Mouse (Mus musculus) midbrain, postnatal 0 days (tissue): ENCODE results near the gene Adra1d. TPM values are rescaled to one million over a fixed set of nuclear protein-coding genes. Genes with fewer than 3 reads are reported as not detected.
A peak's percentile ranks its signal among the peaks of the same experiment; 100 is the strongest.

ENCODE experiments used
- ATAC-seq: fragments of 200-750 bp; cut with Nextera tagmentation; 2 replicates; pipeline ENCODE4 v1.8.0; 2017; ENCODE audit warnings: moderate number of reproducible peaks, mild to moderate bottlenecking, moderate TSS enrichment, moderate library complexity; ENCODE audit not compliant: low FRiP score
- DNase-seq: peaks from one replicate; pipeline ENCODE4 v3.0.0-alpha.2; 2015; ENCODE audit warnings: low spot score
- H3K27ac ChIP-seq: fragments of 300-500 bp; sonication (generic); 2 replicates; pipeline ENCODE4 v1.5.1; 2014; ENCODE audit warnings: low read depth, mild to moderate bottlenecking, low read length, mixed read lengths
- H3K27me3 ChIP-seq: fragments of 300-500 bp; sonication (generic); 2 replicates; pipeline ENCODE4 v1.6.1; 2014; ENCODE audit warnings: low read length, control low read depth, mixed read lengths; ENCODE audit not compliant: insufficient read depth
- H3K36me3 ChIP-seq: fragments of 300-500 bp; sonication (generic); 2 replicates; pipeline ENCODE4 v1.6.1; 2014; ENCODE audit warnings: low read length, control low read depth, mixed read lengths; ENCODE audit not compliant: insufficient read depth
- H3K4me1 ChIP-seq: fragments of 300-500 bp; sonication (generic); 2 replicates; pipeline ENCODE4 v1.6.1; 2014; ENCODE audit warnings: mild to moderate bottlenecking, control low read depth, antibody characterized with exemption, low read length, mixed read lengths; ENCODE audit not compliant: insufficient read depth
- H3K4me2 ChIP-seq: fragments of 300-500 bp; sonication (generic); 2 replicates; pipeline ENCODE4 v1.6.1; 2014; ENCODE audit warnings: low read depth, mild to moderate bottlenecking, low read length, mixed read lengths; ENCODE audit not compliant: poor library complexity, severe bottlenecking
- H3K4me3 ChIP-seq: fragments of 300-500 bp; sonication (generic); 2 replicates; pipeline ENCODE4 v1.5.1; 2014; ENCODE audit warnings: low read depth, mild to moderate bottlenecking, low read length, moderate library complexity
- H3K9ac ChIP-seq: fragments of 300-500 bp; sonication (generic); replicated peaks from 2 replicates; pipeline ENCODE4 v1.6.1; 2014; ENCODE audit warnings: mild to moderate bottlenecking, low read length, moderate library complexity, mixed read lengths; ENCODE audit not compliant: poor library complexity, severe bottlenecking
- H3K9me3 ChIP-seq: fragments of 300-500 bp; sonication (generic); 2 replicates; pipeline ENCODE4 v1.6.1; 2016; ENCODE audit warnings: low read length, control low read depth
- CTCF ChIP-seq: IDR thresholded peaks from 2 replicates; pipeline ENCODE4 v1.5.1; 2016; ENCODE audit warnings: antibody characterized with exemption, mild to moderate bottlenecking
- WGBS: fragments of 180-500 bp; shearing (Covaris S2); extraction: QIAGEN DNeasy Blood & Tissue Kit; methylation state at CpG from one replicate; pipeline ENCODE4 v1.1.7; 2014; 5-methylcytosine and 5-hydroxymethylcytosine counted together
- polyA plus RNA-seq: library from polyadenylated mRNA; unstranded; fragments of >200 nt; fragmentation: Nextera tagmentation; extraction: Ambion mirVana; gene quantifications from 2 replicates; pipeline ENCODE4 v1.2.1, GENCODE M21; 2015
- total RNA-seq: library from RNA; depleted of rRNA; stranded (reverse); fragments of >200 nt; gene quantifications from 2 replicates; pipeline ENCODE4 v1.2.3, GENCODE M21; 2014

The Adra1d gene
- total and polyA plus RNA-seq, 2 experiments from 2014 or later = 0.10 to 0.44 TPM

GRCm38 (mm10) chr2:131561344-131561870 lies 676 bp downstream of the Adra1d start:
- H3K36me3 ChIP-seq = no peaks in the 10 kb centered on the region
- no peak for DNase-seq
- no peaks in the 10 kb centered on the region for H3K4me1 ChIP-seq
- no peak overlapping the region for H3K9ac ChIP-seq
- TF ChIP-seq CTCF = no peak
- no peaks in the 10 kb centered on the region for H3K9me3 ChIP-seq
- no peak overlapping the region for H3K27ac ChIP-seq
- H3K4me3 ChIP-seq = peak overlapping the region; percentile 43
- 6% methylated on average over 33 of the region's 33 CpGs for WGBS
- peaks cover 67% of the 10 kb centered on the region for H3K27me3 ChIP-seq
- H3K4me2 ChIP-seq = peak overlapping the region; percentile 73
- no peak for ATAC-seq

GRCm38 (mm10) chr2:131560205-131560919 lies 1.7 kb downstream of the Adra1d start:
- no peak for TF ChIP-seq CTCF
- H3K4me1 ChIP-seq = no peaks in the 10 kb centered on the region
- peaks cover 66% of the 10 kb centered on the region for H3K27me3 ChIP-seq
- H3K9ac ChIP-seq = no peak overlapping the region
- no peaks in the 10 kb centered on the region for H3K9me3 ChIP-seq
- H3K4me3 ChIP-seq = no peak overlapping the region
- 44% methylated on average over 2 of the region's 2 CpGs for WGBS
- no peak for ATAC-seq
- H3K27ac ChIP-seq = no peak overlapping the region
- DNase-seq = no peak
- H3K36me3 ChIP-seq = no peaks in the 10 kb centered on the region
- H3K4me2 ChIP-seq = no peak overlapping the region

GRCm38 (mm10) chr2:131557896-131558295 lies 4.2 kb downstream of the Adra1d start:
- DNase-seq (no peak), ATAC-seq (no peak)
- H3K27me3 ChIP-seq = peaks cover 46% of the 10 kb centered on the region
- 88% methylated on average over 2 of the region's 2 CpGs for WGBS
- H3K27ac ChIP-seq = no peak overlapping the region
- no peaks in the 10 kb centered on the region for H3K4me1 ChIP-seq
- TF ChIP-seq CTCF = no peak
- no peak overlapping the region for H3K4me3 ChIP-seq
- no peak overlapping the region for H3K9ac ChIP-seq
- no peaks in the 10 kb centered on the region for H3K36me3 ChIP-seq
- no peak overlapping the region for H3K4me2 ChIP-seq
- no peaks in the 10 kb centered on the region for H3K9me3 ChIP-seq

GRCm38 (mm10) chr2:131552736-131553400 lies 9.2 kb downstream of the Adra1d start:
- no peak for TF ChIP-seq CTCF
- 31% methylated on average over 9 of the region's 9 CpGs for WGBS
- Histone ChIP-seq H3K4me3 (no peak overlapping the region), H3K27me3 (peaks cover 12% of the 10 kb centered on the region), H3K9ac (no peak overlapping the region), H3K36me3 (no peaks in the 10 kb centered on the region), H3K4me2 (no peak overlapping the region), H3K4me1 (no peaks in the 10 kb centered on the region), H3K27ac (no peak overlapping the region), H3K9me3 (no peaks in the 10 kb centered on the region)
- DNase-seq (no peak), ATAC-seq (no peak)

GRCm38 (mm10) chr2:131551701-131552620 lies 10.1 kb downstream of the Adra1d start:
- Histone ChIP-seq H3K9me3 (no peaks in the 10 kb centered on the region), H3K4me2 (no peak overlapping the region), H3K4me1 (no peaks in the 10 kb centered on the region), H3K27me3 (peaks cover 15% of the 10 kb centered on the region), H3K9ac (no peak overlapping the region), H3K4me3 (no peak overlapping the region), H3K36me3 (no peaks in the 10 kb centered on the region), H3K27ac (no peak overlapping the region)
- ATAC-seq (no peak), DNase-seq (no peak)
- WGBS = 69% methylated on average over 7 of the region's 7 CpGs
- no peak for TF ChIP-seq CTCF
